Mouse (Mus musculus) ES-E14 (cell line): ENCODE data around the gene Golim4.

Experiments used
- CHD2 ChIP-seq: IDR thresholded peaks from 2 replicates; pipeline ENCODE4 v1.6.1; 2014; ENCODE audit warnings: mild to moderate bottlenecking, low read depth, low read length, inconsistent platforms
- HCFC1 ChIP-seq: IDR thresholded peaks from 2 replicates; pipeline ENCODE4 v1.6.1; 2012; ENCODE audit warnings: low read length, inconsistent platforms, borderline replicate concordance; ENCODE audit not compliant: insufficient read depth
- MAFK ChIP-seq: IDR thresholded peaks from 2 replicates; pipeline ENCODE4 v1.6.1; 2014; ENCODE audit warnings: mild to moderate bottlenecking, low read depth, low read length, inconsistent platforms; ENCODE audit not compliant: insufficient read depth
- ZC3H11A ChIP-seq: IDR thresholded peaks from 2 replicates; pipeline ENCODE4 v1.6.1; 2012; ENCODE audit warnings: low read depth, mild to moderate bottlenecking, inconsistent platforms, low read length, borderline replicate concordance
- ZNF384 ChIP-seq: IDR thresholded peaks from 2 replicates; pipeline ENCODE4 v1.6.1; 2012; ENCODE audit warnings: low read depth, low read length, inconsistent platforms

DNA sequence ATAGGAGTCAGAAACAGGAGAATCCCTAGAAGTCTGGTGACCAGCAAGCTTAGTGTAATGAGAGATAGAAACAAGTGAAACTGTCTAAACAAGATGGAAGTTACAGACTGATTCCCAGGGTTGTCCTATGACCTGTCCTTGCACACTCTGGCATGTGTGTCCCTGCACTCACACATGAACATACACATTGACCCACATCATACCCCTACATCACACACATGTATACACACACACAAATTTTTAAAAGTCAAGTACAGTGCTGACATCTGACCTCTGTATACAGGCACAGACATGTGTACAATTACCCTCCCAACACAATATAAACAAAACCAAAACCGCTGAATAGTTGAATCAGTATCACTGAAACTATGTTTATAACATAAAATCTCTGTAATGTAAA lies 8.7 kb downstream of the Golim4 start:
- TF ChIP-seq MAFK (no peak), ZNF384 (no peak), ZC3H11A (no peak), HCFC1 (no peak), CHD2 (no peak)
